Mouse (Mus musculus) left cerebral cortex, adult 2 months (tissue): ENCODE data around the gene Prpf6. TPM values are rescaled to one million over a fixed set of nuclear protein-coding genes. Genes with fewer than 3 reads are reported as not detected.
A peak's percentile ranks its signal among the peaks of the same experiment; 100 is the strongest.

Experiments
- DNase-seq, 2 experiments: peaks; one replicate each; pipeline ENCODE4 v3.0.0; 2021 to 2022; ENCODE audit warnings: low spot score in 2 of 2, mixed read lengths in 1 of 2; ENCODE audit errors: extremely low spot score in 1 of 2
- H3K27ac ChIP-seq: fragments of 200-600 bp; 2 replicates; pipeline ENCODE4 v1.8.1; 2022
- H3K4me3 ChIP-seq: fragments of 200-600 bp; 2 replicates; pipeline ENCODE4 v1.8.1; 2022
- CTCF ChIP-seq: fragments of 200-600 bp; IDR thresholded peaks from 2 replicates; pipeline ENCODE4 v1.8.1; 2022; ENCODE audit warnings: antibody characterized with exemption, mild to moderate bottlenecking, moderate library complexity
- intact Hi-C: fragments of 180-260 bp; cut with DNase I; formaldehyde crosslinking; loops from one replicate; pipeline ENCODE4 v1.15.1; 2025
- total RNA-seq, 2 experiments: library from RNA; stranded (reverse); gene quantifications; 2 replicates each; pipeline ENCODE4 v1.2.3; 2021

Prpf6 gene
- total RNA-seq, 2 experiments from 2014 or later = 54.4 to 57.4 TPM

DNA sequence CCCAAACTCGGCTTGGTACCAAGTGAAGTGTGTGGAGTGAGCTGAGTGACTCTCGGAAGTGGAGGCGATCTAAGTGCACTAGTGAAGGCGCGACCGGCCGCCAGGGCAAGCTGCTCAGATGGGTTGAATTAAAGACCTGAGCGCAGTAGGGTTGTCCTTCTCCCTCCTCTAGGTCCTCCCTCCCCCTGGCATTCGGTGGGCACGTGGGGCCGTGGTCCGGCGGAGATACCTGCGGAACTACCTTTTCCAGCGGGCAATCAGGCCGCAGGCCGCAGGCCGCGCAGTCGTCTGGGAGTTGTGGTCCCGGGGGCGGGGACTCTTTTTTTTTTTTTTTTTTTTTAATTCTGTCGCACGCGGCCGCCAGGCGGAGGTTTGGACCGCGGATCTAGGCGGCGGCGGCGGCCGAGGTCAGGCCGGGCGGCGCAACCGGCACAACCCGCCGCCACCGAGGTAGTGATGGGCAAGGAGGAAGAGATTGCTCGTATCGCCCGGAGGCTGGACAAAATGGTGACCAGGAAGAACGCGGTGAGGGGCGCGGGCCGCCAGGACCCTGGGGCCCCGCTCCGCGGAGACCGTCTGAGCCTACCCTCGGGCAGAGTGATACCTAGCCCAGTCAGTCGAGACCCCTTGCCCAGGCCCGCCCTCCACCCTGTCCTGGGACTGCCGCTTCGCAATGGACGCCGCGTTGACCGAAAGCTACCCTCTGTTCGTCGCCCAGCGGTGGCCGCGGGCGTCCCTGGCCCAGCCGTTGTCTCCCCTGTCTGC, 88.5 kb downstream of the Prpf6 start, which contains the start of gene Tcea2:
Gene Tcea2 (plus strand): TSS at position 360 of the 765 bp plus-strand sequence.
- TF ChIP-seq CTCF = peak; percentile 42
- peak; percentile 72 to 73 for DNase-seq
- H3K27ac ChIP-seq = peak within 1 kb of the TSS; percentile 96
- H3K4me3 ChIP-seq = peak within 1 kb of the TSS; percentile 95
- intact Hi-C loops = loop anchor here (5.0 kb wide), 1 partner anchor 78 kb away; no protein-coding TSS in a partner anchor

DNA sequence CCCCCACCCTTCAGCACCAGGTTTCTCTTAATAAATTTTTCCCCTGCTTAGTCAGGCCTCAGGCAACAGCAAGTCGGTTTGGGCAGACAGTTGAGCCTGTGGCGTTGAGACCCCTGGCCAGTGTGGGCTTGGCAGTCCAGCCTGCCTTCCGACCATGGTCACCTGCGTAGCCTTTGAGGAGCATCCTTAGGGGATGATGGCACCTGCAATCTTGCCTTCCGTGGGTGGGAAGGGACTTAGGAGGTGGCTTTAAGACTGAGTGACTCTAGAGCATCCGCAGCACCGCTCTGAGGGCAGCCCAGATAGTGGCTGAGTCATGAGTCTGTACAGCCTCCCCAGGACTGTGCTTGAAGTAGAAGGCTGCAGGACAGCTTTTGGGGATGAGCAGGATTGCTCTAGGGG, 89.0 kb downstream of the Prpf6 start:
- intact Hi-C loops = no loop called here
- DNase-seq = peak in 1 of 2 experiments; percentile 42
- H3K4me3 ChIP-seq = peak overlapping the region; percentile 95

DNA sequence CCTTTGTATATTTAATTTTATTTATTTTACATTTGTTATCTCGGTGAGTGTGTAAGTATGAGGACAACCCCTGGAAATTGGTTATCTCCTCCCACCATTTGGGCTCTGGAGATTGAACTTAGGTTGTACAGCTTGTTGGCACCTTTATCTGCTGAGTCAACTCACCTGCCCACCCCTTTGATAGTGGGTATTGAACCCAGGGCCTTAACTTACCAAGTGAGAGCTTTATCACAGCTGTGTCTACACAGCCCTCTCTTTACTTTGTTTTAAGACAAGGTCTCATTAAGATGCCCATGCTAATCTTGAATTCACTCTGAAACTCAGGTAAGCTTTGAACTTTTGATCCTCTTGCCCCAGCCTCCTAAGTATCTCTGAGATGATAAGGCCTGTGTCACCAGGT, 90.3 kb downstream of the Prpf6 start:
- intact Hi-C loops = no loop called here

More for the DNA sequence above, 89.0 kb downstream of the Prpf6 start:
- peak overlapping the region; percentile 96 for H3K27ac ChIP-seq
- no peak for TF ChIP-seq CTCF

DNA sequence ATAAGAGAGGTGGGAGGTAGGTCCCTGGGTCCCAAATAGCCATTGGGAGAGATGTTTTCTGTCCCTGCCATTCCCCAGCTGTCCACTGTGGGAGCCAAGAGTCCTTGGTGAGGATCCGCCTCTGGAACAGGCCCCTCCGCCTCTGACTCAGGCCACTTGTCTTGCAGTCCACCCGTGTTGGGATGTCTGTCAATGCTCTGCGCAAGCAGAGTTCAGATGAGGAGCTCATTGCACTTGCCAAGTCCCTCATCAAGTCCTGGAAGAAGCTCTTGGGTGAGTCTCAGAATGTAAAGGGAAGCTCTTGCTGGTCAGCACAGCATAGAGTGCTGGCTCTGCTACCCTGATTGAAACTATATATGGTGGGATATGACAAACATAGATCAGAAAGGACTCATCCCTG, 91.7 kb downstream of the Prpf6 start:
- Histone ChIP-seq H3K27ac (no peak overlapping the region), H3K4me3 (no peak overlapping the region)
- TF ChIP-seq CTCF = no peak
- intact Hi-C loops = no loop called here
- no peak for DNase-seq

More for the DNA sequence above, 90.3 kb downstream of the Prpf6 start:
- H3K4me3 ChIP-seq = no peak overlapping the region
- DNase-seq = no peak
- no peak overlapping the region for H3K27ac ChIP-seq
- no peak for TF ChIP-seq CTCF

DNA sequence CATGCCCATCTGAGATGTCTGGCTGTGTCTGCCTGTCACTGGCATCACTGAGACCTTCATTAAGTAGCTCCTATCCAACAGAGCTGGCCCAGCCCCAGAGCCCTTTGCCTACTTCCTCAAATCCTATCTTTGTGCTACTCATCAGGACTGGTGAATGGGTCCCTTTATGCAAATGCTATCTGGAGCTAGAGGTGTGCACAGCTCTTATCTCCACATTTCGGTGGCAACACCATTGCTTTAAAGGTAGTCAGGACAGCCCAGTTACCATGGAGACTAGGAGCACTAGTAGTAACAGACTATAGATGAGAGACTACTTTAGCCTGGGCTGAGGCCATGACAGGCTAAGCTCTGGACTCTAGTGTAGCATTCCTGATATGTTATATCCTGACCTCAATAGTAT, 93.0 kb downstream of the Prpf6 start:
- no peak overlapping the region for H3K27ac ChIP-seq
- DNase-seq = no peak
- no peak overlapping the region for H3K4me3 ChIP-seq
- no peak for TF ChIP-seq CTCF
- intact Hi-C loops = no loop called here

DNA sequence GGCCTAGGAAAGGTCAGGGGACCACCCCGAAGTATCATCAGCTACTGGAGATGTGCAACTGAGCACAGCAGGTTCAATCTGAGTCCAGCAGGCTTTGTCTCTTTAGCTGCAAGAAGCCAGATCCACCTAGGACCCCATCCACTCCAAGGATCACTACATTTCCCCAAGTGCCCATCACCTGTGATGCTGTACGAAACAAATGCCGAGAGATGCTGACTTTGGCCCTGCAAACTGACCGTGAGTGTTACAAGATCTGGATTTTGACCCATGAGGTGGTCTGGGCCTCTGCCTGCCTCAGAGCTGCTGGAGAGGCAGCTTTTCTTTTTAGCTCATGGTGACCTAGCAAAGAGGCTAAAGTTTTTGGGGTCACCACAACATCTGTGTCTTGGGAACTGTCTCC, 94.0 kb downstream of the Prpf6 start:
- Histone ChIP-seq H3K27ac (no peak overlapping the region), H3K4me3 (no peak overlapping the region)
- TF ChIP-seq CTCF = no peak
- no peak for DNase-seq
- intact Hi-C loops = no loop called here

DNA sequence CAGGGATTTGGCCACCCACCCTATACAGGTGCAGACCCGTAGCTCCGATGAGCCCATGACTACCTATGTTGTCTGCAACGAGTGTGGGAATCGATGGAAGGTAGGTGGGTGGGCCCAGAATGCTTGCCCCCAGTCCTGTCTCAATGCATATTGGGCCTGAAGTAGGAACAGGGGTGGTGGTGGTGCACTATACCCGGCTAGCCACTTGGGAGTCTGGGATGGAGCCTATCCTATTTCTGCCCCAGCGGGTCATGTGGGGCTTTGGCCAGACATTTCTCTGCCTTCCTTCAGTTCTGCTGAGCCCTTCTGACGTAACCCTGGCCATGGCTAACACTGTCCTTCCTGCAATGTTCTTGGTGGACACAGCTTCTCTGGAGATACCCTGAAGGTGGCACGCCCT, 95.9 kb downstream of the Prpf6 start:
- no peak for DNase-seq
- no peak overlapping the region for H3K4me3 ChIP-seq
- intact Hi-C loops = no loop called here
- no peak overlapping the region for H3K27ac ChIP-seq
- TF ChIP-seq CTCF = no peak

DNA sequence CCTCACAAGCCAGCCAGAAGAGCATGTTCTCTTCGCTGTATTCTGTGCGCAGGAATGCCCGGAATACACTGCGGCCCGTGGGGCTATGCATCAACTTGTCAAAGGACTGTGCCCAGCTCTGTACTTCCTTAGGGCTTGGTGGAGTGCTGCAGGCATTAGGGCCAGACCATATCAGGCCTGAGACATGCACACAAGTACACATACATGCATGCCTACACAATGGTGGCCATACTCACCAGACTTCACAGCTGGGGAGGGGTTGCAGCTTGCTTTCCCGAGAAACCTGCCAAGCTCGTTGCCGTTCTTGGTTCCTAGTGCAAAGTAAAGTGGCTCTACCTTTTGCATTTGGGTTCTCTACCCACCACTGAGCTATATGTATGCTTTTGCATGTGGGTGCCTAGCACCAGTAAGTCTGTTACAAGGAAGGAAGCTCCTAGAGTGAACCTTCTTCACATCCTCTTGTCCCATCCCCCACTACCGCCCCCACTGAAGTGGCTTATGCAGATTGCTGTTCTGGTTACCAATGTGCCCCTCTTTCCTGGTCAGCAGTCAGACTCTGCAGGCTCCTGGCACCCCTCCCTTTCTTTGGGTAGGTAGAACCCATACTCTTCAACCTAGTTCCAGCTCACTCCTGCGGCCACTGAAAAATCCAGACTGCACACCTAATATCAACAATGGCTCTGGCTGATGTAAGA, 97.9 kb downstream of the Prpf6 start:
- intact Hi-C loops = no loop called here
- Histone ChIP-seq H3K4me3 (no peak overlapping the region), H3K27ac (no peak overlapping the region)
- TF ChIP-seq CTCF = no peak
- no peak for DNase-seq

DNA sequence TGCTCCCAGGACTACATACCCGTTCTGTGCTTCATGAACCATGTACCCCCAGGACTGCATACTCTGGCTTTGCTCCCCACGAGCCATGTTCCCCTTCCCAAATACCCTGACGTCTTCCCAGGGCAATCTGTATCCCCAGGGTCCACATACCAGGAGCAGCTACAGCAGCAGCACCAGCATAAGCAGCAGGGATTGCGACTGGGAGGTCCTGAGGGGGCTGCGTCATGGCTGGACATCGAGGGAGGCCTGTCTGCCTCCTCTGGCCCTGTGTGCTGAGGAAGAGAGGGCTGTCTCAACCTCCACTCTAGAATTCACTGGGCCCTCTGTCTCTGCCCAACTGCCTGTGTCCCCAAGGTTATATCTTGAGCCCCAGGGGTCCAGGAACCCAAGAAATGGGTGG, 99.4 kb downstream of the Prpf6 start:
- H3K27ac ChIP-seq = no peak overlapping the region; the same call in 1 of the 2 replicates
- no peak overlapping the region for H3K4me3 ChIP-seq
- intact Hi-C loops = no loop called here
- TF ChIP-seq CTCF = no peak
- DNase-seq = no peak

DNA sequence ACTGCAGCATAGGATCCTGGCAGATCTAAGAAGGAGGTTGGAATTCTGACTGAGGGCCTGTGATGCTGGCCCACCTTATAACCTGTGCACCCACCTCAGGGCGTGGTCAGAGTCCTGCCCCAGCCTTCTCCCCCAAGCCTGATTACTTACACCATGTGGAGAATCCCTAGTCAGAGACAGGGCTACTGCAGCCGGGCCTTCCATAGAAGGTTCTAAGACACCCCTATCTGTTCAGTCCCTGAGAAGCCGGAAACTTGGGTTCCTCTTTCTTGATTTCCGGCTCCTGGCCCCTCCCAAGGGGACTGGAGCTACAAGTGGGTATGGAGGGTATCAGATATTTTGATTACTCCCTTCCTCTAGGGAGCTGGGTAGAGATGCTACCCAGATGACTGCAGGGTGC, 99.9 kb downstream of the Prpf6 start:
- TF ChIP-seq CTCF = no peak
- intact Hi-C loops = no loop called here
- no peak overlapping the region for H3K4me3 ChIP-seq
- no peak overlapping the region for H3K27ac ChIP-seq
- DNase-seq = no peak

DNA sequence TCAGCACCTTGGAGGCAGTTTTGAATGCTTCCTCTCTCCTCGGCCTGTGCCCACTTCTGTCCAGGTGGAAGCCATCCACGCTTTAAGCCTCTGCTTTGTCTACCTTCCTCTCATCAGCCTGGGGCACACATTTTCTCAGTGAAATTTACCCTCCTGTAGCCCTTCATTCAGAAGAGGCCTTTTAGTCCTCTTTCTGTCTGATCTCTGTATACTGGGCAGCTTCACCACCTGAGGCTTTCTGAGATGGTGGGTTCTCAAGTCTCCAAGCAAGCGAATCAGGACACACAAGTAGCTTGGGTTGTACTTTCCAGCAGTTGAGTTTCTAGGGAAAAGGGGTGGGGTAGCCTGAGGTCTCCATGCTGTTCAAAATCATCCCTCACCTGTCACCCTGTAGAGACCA, 100.6 kb downstream of the Prpf6 start:
- intact Hi-C loops = no loop called here
- no peak overlapping the region for H3K4me3 ChIP-seq
- TF ChIP-seq CTCF = no peak
- H3K27ac ChIP-seq = no peak overlapping the region
- DNase-seq = no peak
